Mouse (Mus musculus): Measurements from ENCODE around the gene Rad52.

GRCm38 (mm10) chr6:119892711-119893110 is 9.8 kb upstream of the Rad52 start:
- TF ChIP-seq EP300 (optimal IDR thresholded peaks at IDR 0.05) (no peak), CTCF (IDR thresholded peaks at IDR 0.05; ENCODE audit: low read depth) (no peak)
